ENCODE assay signal across 9 mouse cellular contexts in genomic region chr5:142901846-142902505, GRCm38 (mm10). TPM values are rescaled to one million over a fixed set of nuclear protein-coding genes. Genes with fewer than 3 reads are reported as not detected.
DNase-seq lines count a peak whose midpoint lies in the region; ATAC-seq and TF ChIP-seq lines count a peak whose summit lies in the region.
"Had no signal": no experiment of that assay in that cellular context is flagged by ENCODE, and none has a peak within 500 bp of the region (broad histone marks: within the 10 kb centered on the region; RNA-seq: fewer than 3 reads in every experiment).

No protein-coding gene starts in this region.

- no peak overlapping the region for H3K9ac ChIP-seq in liver, embryonic 16.5 days (ENCODE audit: low read depth, low read length)

- 0 out of 2 replicates have a peak, but pooled peaks have one; percentile 24 for TF ChIP-seq POLR2A in cerebellum, adult 2 months (IDR thresholded peaks at IDR 0.05; ENCODE audit: borderline replicate concordance, insufficient read depth, low read length)
- peak; percentile 80 for TF ChIP-seq POLR2A in embryonic fibroblast, embryonic 13.5 days (IDR thresholded peaks at IDR 0.05; ENCODE audit: low read depth, low read length)

- no peaks in the 10 kb centered on the region for H3K27me3 ChIP-seq in cerebellum, adult 2 months (ENCODE audit: control insufficient read depth, insufficient read depth, low read length)
- H3K27me3 ChIP-seq in liver, embryonic 16.5 days (ENCODE audit: control insufficient read depth, insufficient read depth, low read depth, low read length) = no peaks in the 10 kb centered on the region

- intact Hi-C loops in left cerebral cortex, postnatal 10 days (cut with DNase I) = no loop called here
- intact Hi-C loops in left cerebral cortex, postnatal 4 days (cut with DNase I) = no loop called here

- DNase-seq in cerebellum, adult 2 months = no peak
- no peak for DNase-seq in cerebellum, postnatal 25 days
- DNase-seq in 3134 (ENCODE audit: extremely low read depth, insufficient read length, low spot score) = peak; percentile 61
- no peak for DNase-seq in left cerebral cortex, postnatal 10 days (ENCODE audit: extremely low spot score in 1 of 2, low spot score in 2 of 2)
- no peak for DNase-seq in ovary, adult 18-20 months (ENCODE audit: low spot score)
- DNase-seq in left cerebral cortex, postnatal 4 days = no peak
- DNase-seq: cerebellum, adult 11 months had no signal

- H3K36me3 ChIP-seq in liver, embryonic 16.5 days (ENCODE audit: control insufficient read depth, insufficient read depth) = peaks cover 52% of the 10 kb centered on the region

- H3K9me3 ChIP-seq in liver, embryonic 16.5 days (replicated peaks; ENCODE audit: control insufficient read depth, low read length) = no peaks in the 10 kb centered on the region

- H3K4me3 ChIP-seq in cerebellum, adult 2 months (replicated peaks; ENCODE audit: insufficient read depth, low read depth, low read length) = no peak overlapping the region
- H3K4me3 ChIP-seq in embryonic fibroblast, embryonic 13.5 days (ENCODE audit: insufficient read depth, low read length) = peak overlapping the region; percentile 86
- no peak overlapping the region for H3K4me3 ChIP-seq in liver, embryonic 16.5 days (ENCODE audit: low read depth, low read length)

- TF ChIP-seq CTCF in cerebellum, adult 2 months (IDR thresholded peaks at IDR 0.05; ENCODE audit: borderline replicate concordance, insufficient read depth, low read depth, low read length) = no peak
- no peak for TF ChIP-seq CTCF in embryonic fibroblast, embryonic 13.5 days (IDR thresholded peaks at IDR 0.05; ENCODE audit: borderline replicate concordance, insufficient read depth, low read length)

- ATAC-seq in liver, embryonic 16.5 days (ENCODE audit: low read depth) = no peak

- H3K27ac ChIP-seq in cerebellum, adult 2 months (ENCODE audit: insufficient read depth, low read length) = no peak overlapping the region
- peak overlapping the region; percentile 2; the same call in 1 of the 2 replicates for H3K27ac ChIP-seq in embryonic fibroblast, embryonic 13.5 days (ENCODE audit: insufficient read depth, low read length)
- peak overlapping the region; percentile 16; the same call in 1 of the 2 replicates for H3K27ac ChIP-seq in liver, embryonic 16.5 days (ENCODE audit: low read length)

- no peak overlapping the region for H3K4me2 ChIP-seq in liver, embryonic 16.5 days (ENCODE audit: low read depth, low read length)

- H3K4me1 ChIP-seq in cerebellum, adult 2 months (ENCODE audit: control insufficient read depth, insufficient read depth, low read length) = peaks cover 10% of the 10 kb centered on the region
- H3K4me1 ChIP-seq in embryonic fibroblast, embryonic 13.5 days (ENCODE audit: control insufficient read depth, insufficient read depth, low read length) = no peaks in the 10 kb centered on the region
- peaks cover 13% of the 10 kb centered on the region for H3K4me1 ChIP-seq in liver, embryonic 16.5 days (ENCODE audit: control insufficient read depth, low read depth, low read length)

- WGBS in cerebellum, adult 2 months = 69% methylated on average over 4 of the region's 4 CpGs
- 44% methylated on average over 4 of the region's 4 CpGs for WGBS in liver, embryonic 16.5 days (ENCODE audit: insufficient replicate concordance)

RNA-seq across cellular contexts. Expression of gene Actb, which starts 4.6 kb away (rescaled TPM):
- 2,136 and 2,149 TPM in 2 replicates for polyA plus RNA-seq in cerebellum, adult 2 months (2012; rRNA removed)
- 7,994 and 9,776 TPM in 2 replicates for polyA plus RNA-seq in embryonic fibroblast, embryonic 13.5 days (2011; ENCODE audit: insufficient read length, low read depth, missing spikeins)
- 6,197 and 6,568 TPM in 2 replicates for polyA plus RNA-seq in liver, embryonic 16.5 days (2015; fragmentation: Nextera tagmentation; extraction: Ambion mirVana)
- total RNA-seq in left cerebral cortex, postnatal 10 days (2021) = 1,000 to 10,000 TPM; 3,611 to 3,673 TPM
- 1,000 to 10,000 TPM; 5,289 to 5,459 TPM for total RNA-seq in left cerebral cortex, postnatal 4 days (2021)

RNA-seq across cellular contexts. Expression of gene Fbxl18, which starts 6.8 kb away (rescaled TPM):
- polyA plus RNA-seq in cerebellum, adult 2 months (2012; rRNA removed) = 22.3 TPM in 2 replicates
- 8.7 and 8.8 TPM in 2 replicates for polyA plus RNA-seq in embryonic fibroblast, embryonic 13.5 days (2011; ENCODE audit: insufficient read length, low read depth, missing spikeins)
- 2.7 TPM in 2 replicates for polyA plus RNA-seq in liver, embryonic 16.5 days (2015; fragmentation: Nextera tagmentation; extraction: Ambion mirVana)
- 10 to 100 TPM; 32.3 to 34.8 TPM for total RNA-seq in left cerebral cortex, postnatal 10 days (2021)
- total RNA-seq in left cerebral cortex, postnatal 4 days (2021) = 10 to 100 TPM; 34.6 to 35.8 TPM

RNA-seq across cellular contexts. Expression of gene Fscn1, which starts 58.2 kb away (rescaled TPM):
- 110 and 115 TPM in 2 replicates for polyA plus RNA-seq in cerebellum, adult 2 months (2012; rRNA removed)
- 323 and 406 TPM in 2 replicates for polyA plus RNA-seq in embryonic fibroblast, embryonic 13.5 days (2011; ENCODE audit: insufficient read length, low read depth, missing spikeins)
- polyA plus RNA-seq in liver, embryonic 16.5 days (2015; fragmentation: Nextera tagmentation; extraction: Ambion mirVana) = 19.6 and 20.4 TPM in 2 replicates
- total RNA-seq in left cerebral cortex, postnatal 10 days (2021) = 100 to 1,000 TPM; 442 to 448 TPM
- total RNA-seq in left cerebral cortex, postnatal 4 days (2021) = 100 to 1,000 TPM; 530 to 553 TPM
